Mouse (Mus musculus) small intestine, adult 2 months (tissue): Measurements from ENCODE around the gene Ankrd53.

Source experiments
- CTCF ChIP-seq: fragments of 200-500 bp; IDR thresholded peaks from 2 replicates; pipeline ENCODE4 v1.5.1; 2012; ENCODE audit warnings: low read depth, mild to moderate bottlenecking, control low read depth, inconsistent platforms, low read length, moderate library complexity, mixed read lengths; ENCODE audit not compliant: insufficient replicate concordance, insufficient read length; ENCODE audit errors: extremely low read depth
- POLR2A ChIP-seq: fragments of 200-500 bp; IDR thresholded peaks from 2 replicates; pipeline ENCODE4 v1.6.1; 2012; ENCODE audit warnings: low read depth, mild to moderate bottlenecking, control low read depth, inconsistent platforms, low read length, moderate library complexity

- TF ChIP-seq POLR2A (no peak), CTCF (no peak)
These were observed 6.4 kb upstream of the Ankrd53 start for GRCm38 (mm10) chr6:83756051-83756450.
